Mouse (Mus musculus) kidney, postnatal 14 days (tissue): ENCODE measurements at regions not wholly inside any gene's neighbourhood (a gene's known extent, or its start where the extent isn't known, plus 50 kb on each side); places are given as distances from the start of the nearest gene placed in this dataset.
"Not testable (repeated sequence)": the region's sequence is repeated elsewhere in the genome, so short reads cannot be mapped to it uniquely, and the experiment has no call there.

Experiments used
- DNase-seq: peaks from one replicate; pipeline ENCODE4 v3.0.0; 2022; ENCODE audit warnings: mixed read lengths

DNA sequence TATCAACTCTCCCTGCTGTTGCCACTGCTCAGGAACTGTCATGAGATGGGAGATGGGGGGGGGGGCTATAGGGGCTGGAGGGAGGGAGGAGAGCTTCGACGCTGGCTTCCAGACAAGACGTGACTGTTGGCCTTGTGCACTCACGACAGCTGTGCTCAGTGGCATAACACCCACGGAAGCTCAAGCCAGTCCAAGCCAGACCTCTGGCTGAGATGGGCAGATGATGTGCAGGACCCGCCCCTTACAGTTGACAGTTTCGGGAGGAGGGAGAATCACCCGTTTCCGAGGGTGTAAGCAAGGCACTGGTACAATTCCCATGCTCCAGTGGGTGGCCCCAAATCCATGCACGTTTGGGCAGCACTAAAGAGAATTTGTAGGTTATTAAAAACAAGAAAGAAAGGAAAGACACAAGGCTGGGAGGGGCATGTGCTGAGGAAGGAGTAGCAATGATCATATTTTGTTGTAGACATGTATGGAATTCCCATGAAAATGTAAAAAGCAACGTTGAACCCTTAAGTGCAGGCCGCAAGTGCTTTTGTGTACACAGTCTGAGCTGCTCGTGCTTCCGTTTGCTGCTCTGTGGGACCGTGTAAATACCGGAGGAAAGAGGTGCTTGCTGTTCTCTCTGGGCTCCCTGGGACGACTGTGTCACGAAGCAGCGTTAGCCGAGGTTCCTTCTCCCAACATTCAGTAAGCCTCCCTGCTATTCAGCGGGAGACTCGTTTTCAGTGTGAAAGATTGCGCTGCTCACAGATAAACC is 188.2 kb upstream of the Serp2 start:
- DNase-seq, result no peak

DNA sequence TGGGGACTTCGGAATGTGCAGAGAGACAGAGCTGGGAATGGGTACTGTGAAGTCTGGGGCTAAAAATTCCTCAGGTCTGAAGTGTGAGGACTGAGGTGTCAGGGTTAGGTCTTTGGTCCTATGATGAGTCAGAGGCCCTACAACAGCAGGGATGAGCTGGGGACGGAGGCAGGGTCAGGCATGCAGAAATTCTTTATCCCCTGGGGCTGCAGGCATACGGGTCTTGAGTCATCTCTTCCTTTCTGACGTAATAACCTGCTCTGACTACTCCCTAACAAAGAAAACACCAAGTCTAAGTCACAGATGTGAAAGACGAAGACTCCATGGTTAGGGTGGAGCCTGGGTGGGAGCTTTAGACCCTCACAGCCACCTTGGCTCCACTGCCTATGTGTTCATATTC is 185.6 kb upstream of the Serp2 start:
- DNase-seq, result no peak

DNA sequence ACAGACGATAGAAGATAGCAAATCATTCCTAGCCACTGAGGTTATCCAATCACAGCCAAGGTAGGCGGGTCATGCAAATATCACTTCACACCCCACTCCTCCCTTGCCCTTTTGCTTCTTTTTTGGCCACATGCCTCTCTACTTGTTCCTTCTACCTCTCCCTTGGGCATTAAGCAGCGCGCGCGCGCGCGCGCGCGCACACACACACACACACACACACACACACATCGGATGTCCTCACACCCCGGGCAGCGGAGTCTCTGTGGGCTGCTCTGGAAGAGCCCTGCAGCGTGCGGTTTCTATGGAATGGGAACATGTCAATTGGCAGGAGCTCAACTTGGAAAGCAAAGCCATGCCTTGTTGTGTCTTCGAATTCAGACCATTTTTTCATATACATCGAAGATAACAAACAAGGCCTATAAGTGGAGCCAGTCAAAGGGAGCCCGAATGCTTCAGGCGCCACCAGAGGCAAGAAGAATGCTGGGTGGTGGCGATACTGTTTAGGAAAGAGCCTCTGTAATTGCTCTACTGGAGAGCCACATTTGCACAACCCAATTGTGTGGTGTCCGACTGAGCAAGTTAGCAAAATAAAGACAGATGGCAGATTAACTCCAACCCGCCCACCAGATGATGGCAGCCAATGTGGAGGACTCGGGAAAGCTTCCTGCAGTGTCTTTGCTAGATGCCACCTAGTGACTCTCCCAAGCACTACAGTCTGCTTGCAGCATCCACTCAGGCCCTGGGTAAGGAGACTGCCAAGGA is 183.3 kb upstream of the Serp2 start:
- DNase-seq, result peak; percentile 29

DNA sequence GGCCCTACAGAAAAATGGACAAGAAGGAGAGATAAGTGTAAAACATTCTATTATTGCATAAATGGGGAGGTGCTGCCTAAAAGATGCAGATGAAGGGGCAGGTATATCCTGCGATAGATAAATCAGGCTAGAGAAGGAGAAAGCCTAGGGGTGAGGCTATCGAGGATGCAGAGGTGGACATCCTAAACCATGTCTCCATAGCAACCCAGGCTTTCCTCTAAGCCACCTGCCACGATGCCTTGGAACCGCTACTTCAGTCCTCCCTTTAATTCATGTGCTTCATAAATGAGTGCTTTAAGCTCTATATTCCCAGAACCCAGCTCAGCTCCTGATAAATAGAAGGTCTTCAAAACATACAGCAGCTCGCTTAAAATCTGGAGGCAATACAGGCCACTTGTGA is 179.3 kb upstream of the Serp2 start:
- DNase-seq, result no peak

DNA sequence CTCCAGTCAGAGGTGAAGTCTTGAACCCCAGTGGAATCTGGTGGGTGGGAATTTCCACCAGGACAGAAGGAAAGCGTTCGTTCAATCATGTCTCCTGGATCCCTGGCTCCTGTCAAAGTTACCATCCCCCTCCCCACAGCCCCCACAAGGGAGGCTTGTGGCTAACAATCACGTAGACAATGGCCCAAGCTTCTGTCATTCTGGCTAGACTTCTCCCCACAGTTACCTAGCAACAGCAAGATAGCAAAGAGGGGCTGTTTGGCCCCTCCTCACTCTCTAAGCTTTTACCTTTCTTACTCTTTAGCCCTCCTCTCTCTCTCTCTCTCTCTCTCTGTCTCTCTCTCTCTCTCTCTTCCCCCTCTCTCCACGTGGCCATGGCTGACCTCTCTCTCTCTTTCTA is 178.4 kb upstream of the Serp2 start:
- no peak for DNase-seq

DNA sequence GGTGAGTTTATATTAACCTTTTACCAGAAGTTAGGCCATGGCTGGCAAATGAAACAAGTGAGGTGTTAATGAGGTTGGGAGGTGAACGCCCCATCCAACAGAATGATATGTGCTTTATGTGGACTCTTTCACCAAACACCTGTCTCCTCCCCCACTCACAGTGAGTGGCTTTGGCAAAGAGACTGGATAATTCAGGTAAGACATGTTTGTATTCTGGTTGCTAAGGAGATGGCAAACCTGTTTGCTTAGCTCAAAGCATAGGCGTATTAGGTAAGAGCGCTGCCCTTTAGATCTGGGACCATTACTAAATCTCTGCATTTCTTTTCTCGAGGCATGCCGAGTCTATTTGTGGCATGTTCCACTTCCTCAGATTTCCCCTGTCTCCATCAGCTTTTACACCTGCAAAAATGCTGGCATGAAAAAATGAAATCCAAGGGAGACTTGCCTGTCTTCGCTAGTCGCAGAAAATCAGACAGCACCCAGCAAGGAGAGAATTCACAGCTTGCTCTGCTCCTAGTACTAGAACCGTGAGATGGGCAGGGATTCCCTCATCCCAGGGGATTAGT is 176.7 kb upstream of the Serp2 start:
- no peak for DNase-seq

DNA sequence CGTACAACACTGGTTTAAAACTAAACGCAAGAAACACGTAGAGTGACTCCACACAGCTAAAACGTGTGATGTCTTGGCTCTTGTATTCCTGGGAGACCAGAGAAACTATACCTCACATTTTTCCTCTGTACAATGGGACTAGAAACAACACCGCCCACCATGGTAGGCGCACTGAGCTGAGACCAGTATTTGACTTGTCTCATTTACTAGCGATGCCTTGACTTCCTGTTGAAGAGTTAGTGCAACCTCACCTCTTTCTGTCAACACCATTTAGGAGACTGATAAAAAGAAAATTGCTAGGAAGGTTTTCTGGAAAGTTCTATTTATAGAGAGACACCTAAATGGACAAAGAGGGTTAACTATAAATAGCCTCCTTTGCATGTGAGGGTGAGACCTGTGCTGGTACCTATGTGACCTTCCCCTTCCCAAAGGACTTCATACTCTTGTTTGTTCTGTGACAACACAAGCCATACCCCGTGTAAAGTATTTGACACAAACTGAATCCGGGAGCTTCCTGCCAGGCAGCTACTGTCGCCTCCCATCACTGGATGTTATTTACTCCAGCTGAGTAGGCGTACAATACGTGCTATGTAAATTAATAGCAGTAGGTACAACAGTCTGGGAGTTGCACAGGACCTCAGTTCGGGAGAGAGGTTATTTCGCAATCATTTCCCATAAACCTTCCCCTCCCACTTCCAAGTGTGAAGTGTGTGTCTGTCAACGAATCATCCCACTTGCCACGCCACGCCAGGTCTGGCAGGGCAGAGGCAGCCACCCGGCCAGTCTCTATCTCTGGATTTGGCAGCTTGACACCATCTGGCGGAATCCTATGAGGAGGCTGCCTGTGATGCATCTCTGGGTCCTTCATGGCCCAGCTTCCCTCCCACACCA is 174.7 kb upstream of the Serp2 start:
- DNase-seq, result no peak

DNA sequence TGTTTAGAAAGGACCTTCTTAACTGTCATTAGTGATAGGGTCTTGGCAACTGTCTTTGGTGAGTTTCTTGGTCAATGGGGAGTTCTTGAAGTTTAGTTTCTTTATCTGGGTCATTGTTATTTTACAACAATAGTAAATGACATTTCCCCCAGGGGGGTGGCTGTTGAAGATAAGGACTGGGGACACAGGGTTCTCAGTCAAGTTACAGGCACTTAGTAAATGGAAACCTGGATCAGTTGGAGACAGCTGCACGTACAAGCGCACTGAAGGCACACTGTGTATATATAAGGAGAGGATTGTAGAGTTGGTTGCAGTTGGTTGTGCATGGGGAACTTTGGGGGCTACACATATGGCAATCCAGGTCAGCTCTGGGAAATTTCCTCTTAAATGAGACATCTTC is 169.2 kb upstream of the Serp2 start:
- DNase-seq, result no peak

DNA sequence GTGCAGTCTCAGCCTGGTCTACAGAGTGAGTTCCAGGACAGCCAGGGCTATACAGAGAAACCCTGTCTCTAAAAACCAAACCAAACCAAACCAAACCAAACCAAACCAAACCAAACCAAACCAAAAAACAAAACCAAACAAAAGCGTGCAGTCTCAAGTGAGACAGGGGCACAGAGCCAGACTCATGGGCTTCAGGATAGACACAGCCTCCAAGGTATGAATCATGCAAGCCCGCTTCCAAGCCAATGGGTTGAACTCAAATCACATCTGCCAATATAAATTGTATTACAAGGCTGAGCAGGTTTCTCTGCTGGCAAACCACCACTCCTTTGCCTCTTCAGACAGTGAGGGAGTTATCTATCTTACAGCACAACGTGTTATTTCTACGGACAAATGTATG is 168.5 kb upstream of the Serp2 start:
- DNase-seq, result not testable (repeated sequence)

DNA sequence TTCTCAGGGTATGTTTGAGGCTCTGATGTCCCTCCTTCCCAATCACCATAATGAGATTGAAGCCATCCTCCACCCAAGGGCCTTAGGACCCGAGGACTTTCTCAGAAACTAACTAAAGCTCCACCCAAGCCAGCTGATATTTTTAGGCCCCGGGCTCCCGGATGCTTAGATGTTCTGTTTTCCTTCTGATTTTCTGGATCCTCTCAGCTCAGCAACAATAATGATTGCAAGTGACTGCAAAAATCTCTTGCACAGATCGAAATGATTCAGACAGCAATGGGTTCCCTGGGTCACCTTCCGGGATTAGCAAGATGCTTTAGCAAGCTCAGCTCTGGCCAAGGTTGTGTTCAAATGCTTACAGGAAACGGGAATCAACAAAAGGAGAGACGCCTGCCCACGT is 168.1 kb upstream of the Serp2 start:
- no peak for DNase-seq

DNA sequence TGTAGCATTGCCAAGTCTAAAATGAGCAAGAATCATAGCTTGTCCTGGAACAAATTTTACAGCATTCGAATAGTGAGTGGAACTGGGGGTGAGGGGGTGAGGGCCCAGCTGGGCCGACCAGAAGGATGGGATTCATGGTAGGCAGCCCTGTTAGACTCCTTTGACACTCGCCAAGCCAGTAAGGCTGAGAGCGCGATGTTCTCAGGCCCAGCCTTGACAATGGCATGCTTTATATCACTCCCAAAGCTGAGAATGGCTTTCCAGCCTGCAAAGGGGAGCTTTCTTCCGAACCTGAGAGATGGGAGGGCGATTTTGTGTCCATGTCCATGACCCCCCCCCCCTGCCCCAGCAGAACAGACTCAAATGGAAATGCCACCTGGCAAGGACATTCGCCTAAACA is 167.7 kb upstream of the Serp2 start:
- no peak for DNase-seq

DNA sequence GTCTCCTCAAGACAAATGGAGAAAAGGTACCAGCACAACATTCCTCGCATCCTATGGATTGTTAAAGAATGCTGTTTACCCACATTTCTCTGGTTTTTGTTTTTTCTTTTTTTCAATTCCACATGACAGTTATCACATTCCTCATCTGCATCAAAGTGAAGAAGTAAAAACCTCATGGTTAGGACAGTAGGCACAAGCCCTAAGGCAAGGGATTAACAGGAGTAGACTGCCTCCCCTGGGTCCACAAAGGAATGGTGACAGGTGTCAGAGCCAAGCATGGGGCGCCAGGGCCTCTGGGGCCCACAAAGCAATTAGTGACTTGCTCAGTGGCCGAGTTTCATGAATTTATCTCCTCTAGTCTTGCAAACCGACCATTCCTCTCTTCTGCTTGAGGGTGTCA is 166.9 kb upstream of the Serp2 start:
- DNase-seq, result no peak

DNA sequence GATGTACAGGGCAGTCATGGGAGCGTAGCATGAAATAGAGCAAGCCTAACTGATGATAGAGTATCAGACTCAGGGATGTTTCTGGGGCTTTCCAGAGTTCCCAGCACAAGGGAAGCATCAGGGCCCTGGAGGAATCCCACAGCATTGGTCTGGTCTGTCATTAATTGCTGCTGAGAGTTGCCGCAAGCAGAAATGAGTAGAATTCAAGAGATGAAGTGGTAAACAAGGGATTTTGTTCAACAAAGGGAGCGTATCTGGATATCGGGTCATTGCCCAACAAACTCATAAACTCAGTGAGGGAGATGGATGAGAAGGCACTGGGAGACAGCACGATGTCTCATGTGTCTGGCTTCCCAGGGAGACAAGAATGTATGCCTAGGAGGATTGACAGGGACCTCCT is 165.6 kb upstream of the Serp2 start:
- DNase-seq, result no peak

DNA sequence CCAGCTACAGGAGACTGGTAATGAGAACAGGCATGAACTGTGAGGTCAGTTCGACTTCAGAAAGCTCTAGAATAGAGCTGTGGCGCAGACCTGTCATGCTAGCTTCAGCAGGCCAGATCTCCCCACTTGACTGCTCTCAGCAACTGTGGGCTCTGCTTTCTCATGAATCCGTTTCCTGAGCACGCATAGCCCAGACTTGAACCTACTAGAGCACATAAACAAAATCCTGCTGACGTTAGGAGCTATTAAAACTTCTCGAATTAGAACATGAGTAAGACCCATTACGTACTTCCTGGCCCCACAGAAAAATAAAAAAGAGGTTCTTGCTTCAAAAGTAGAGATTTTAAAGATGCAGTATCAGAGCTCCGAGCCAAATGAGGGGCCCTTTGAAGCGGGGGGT is 165.1 kb upstream of the Serp2 start:
- DNase-seq, result no peak

DNA sequence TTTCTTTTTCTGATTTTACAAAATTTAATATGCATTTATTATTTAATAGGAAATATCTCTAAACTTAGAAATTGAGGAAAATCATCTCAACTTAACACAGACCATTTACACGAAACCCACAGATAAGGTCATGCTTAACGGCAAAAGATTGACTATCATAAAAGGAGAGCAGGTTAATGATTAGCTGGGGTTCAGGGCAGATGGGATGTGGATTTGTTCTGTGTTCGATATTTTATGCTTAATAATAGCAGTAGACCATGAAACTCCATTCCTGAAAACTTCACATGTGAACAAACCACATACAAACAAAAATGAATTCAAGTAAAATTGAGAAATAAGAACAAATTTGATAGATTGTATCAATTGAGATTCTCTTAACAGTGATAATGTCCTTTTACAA is 160.4 kb upstream of the Serp2 start:
- DNase-seq, result no peak

DNA sequence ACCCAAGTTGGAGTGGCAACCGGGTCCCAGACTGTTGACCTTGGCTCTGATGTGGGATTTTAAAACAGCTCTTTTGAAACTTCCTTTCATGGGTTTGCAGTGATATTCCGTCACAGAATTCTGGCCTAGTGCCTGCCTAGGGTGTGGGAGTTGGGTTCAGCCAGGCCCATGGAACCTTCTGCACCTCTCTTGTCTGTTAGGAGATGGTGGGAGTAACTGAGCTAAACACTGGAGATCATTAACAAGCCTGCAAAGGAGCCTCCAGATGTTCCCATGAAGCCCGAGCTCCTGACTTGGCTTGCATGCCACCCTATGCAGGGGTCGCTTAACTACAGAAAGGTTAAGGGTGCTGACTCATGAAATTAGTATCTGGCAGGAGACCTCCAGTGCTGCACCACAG is 158.0 kb upstream of the Serp2 start:
- peak; percentile 63 for DNase-seq

DNA sequence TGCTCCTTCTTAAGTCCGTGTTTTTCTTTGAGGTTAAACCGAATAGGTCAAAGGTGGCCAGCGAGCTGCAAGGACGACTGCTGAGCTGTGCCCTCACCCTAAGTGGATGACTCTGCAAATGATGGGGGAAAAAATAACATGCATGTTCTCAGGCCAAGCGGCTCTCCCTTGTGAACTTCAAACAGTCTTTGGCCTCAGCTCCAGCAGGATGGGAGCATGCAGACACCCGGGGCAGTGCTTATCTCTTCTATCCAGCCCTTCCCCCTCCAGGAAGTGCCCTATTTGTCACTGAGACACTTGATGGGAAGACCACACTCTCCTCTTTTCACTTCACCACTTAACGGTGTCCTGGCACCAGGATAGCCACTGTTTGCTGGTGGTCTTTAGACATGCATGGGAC is 157.3 kb upstream of the Serp2 start:
- peak; percentile 38 for DNase-seq

DNA sequence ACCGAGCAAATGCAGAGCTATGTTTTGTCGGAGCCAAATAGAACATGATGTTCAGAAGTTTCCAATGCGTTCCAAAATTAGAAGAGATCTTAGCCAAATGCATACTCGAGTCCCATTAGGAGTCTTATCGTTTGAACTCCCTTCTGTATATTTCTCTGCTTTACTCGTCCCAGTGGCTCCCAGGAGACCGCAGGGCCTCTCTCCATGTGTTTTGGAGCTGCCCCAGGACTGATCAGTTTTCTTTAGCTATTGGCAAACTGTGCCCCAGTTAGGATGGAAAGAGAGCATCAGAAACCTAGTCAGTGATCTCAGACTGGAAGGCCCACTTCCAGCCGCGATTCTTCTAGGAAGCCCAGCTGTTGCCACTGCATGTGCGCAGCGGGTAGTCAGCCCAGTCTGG is 152.0 kb upstream of the Serp2 start:
- peak; percentile 45 for DNase-seq

DNA sequence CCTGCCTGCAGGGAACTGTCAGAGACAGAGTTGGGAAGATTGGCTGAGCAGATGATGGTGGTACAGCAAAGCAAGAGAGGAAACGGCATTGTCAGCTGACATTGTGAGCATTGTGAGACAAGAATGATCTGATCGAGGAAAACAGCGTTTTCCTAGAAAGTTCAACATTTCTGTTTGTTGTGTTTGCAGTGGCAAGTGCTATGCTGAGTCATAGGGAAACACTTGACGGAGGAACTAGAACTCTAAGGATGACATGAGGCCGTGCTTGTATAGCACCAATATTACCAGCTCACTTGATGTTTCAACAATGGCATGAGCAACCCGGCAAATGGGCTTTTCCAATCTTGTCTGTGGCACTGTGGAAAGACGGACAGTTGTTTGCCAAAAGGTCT is 146.7 kb upstream of the Serp2 start:
- DNase-seq, result no peak

DNA sequence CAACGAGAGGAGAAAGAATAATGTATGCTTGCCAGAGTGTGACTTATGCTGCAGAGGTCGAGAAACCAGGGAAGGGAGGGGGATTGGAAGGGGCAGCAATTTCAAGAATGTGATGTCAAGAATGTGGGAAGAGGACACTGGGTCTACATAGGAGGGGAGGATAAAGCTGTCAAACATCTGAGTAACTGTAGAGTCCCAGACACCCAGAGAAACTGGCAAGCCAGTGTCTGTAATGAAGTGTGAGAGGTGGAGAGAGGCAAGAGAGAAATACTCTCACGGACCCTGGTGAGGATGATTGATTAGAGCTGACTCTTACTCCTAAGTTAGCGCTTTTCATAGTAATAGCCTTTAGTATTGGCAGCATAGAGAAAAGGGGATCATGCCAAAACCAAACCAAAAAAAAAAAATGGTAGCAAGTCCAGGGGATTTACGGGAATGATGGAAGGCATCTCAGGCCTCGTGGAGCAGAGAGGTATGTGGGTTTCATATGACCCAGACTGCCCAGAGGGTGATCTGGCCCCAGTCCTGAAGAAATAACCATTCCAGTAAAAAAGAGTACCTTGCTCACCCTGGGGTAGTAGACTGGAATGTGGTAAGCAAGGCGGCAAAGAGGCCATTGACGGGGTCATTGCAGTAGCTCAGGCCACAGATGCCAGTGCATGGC is 146.2 kb upstream of the Serp2 start:
- peak; percentile 65 for DNase-seq

DNA sequence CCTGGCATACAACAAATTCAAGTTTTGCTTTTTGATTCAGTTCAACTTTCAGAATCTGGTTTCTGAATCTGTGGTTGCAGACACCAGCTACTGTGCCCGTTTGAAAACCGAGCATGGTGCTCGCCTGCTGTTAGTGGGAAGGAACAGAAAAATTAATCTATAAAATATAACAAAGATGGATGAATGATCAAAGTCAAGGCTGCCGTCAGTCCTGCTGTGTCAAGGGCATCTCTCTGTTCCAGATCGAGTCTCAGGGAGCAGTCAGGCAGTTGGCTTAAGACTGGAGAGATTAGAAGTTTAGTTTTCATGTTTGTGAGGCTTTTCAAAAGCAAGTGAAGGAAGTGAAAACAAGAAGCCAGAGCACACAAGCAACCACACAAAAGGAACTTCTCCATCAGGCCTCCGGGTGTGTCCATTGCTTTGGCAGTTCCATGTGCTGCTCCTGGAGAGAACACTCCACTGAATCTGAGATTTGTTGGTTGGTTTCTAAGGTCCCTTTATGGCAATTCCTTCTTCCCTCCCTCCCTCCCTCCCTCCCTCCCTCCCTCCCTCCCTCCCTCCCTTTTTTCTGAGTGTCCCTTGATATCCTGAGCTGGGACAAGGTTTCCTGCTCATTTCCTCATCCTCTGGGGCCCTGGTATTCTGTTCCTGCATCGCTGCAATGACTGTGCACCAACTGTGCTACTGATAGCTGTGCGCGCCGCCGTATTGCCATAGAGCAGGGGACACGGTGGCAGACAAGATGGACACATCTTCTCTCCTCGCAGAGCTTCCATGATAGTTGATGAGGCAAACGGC is 145.4 kb upstream of the Serp2 start:
- DNase-seq, result no peak

DNA sequence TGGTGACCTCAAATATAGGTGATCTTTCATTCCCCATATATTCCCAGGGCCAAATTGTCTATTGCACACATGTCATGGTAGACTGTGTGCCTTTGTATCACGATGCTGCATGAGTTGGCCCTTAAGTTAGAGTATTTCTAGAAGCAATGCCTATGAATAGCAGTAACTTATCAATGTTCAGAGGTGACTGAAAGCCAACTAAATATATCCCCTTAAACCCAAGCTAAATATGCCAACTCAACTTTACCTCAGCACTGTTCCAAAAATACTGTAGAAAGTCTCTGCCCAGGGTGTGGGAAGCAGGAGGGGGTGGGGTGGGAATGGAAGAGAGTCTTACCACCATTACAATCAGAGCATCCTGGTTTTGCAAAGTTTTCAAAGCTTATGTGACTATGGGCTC is 144.6 kb upstream of the Serp2 start:
- DNase-seq, result no peak
